Mouse (Mus musculus) heart, adult 11 months (tissue): ENCODE data around the gene Brf1.
A peak's percentile ranks its signal among the peaks of the same experiment; 100 is the strongest.

Source experiments
- DNase-seq: peaks from one replicate; pipeline ENCODE4 v3.0.0; 2022

Gene Brf1

DNA sequence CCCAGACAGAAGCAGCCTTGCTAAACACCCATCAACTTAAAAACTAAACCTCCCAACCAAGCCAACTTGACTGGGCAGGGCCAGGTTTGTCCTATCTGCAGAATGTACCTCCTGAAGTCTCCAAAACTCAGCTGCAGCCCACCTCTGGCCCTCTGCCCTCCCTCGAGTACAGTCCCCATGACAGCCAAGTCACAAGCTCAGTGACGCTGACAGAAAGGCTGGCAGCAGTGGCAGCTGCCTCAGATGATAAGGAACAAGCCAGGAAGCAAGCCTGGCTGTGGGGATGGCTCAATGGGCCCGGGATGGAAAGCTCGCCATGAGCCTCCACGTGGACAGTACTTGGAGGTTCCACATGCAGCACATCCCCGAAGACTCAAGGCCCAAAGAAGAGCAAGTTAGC, 30.9 kb downstream of the Brf1 start:
- peak; percentile 95 for DNase-seq

DNA sequence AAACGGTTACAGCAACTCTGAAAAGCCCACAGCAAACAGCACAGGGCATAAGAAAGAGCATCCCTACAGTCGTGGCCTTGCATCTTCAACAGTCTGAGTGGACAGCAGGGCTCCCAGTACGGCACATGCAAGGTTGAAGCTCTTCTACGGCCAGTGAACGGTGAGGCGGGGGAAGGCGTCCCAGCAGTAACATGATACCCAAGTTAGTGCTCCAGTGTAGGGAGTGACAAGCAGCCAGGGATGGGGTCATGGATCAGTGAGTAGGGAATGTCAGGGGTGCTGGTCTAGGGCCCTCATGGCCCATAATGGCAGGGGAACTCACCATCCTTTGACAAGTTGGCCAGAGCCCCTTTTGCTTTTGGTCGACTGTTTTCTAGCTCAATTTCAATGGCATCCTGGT, 31.6 kb downstream of the Brf1 start:
- no peak for DNase-seq

DNA sequence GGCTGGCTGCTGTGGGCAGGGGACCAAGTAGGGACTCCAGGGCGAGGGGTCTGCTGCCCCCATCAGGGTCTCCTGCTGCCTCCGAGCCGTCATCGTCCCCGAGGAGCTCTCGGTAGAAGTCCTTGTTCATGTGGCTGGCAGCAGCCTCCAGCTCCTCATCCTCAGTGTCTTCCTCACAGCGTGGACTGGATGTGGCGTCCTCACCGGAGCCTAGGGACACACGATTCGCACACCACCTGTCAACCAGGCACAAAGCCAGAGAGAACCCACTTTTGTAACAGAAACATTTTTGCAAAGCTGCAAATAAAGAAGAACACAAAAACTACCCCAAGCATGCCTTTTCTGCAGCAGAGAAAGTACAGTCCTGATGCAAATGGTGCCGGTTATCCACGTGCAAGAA, 34.7 kb downstream of the Brf1 start:
- DNase-seq: no peak

DNA sequence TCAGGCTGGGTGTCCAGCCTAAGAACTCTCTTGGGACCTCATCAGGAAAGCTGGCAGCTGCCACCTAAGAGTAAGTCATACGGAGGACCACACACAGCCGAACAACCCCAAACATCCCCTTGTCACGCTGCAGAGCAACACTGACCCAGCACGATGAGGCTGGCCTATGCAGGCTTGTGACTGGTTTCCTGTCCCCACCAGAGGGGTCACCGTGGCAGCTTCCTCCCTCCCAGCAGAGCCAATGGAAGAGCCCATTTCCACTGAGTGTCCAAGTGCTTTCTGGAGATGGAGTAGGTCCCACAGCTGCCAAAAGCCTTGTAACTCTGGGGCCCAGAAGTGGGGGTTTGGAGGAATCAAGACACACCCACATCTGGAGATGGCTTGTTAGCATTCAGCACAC, 38.6 kb downstream of the Brf1 start:
- no peak for DNase-seq

DNA sequence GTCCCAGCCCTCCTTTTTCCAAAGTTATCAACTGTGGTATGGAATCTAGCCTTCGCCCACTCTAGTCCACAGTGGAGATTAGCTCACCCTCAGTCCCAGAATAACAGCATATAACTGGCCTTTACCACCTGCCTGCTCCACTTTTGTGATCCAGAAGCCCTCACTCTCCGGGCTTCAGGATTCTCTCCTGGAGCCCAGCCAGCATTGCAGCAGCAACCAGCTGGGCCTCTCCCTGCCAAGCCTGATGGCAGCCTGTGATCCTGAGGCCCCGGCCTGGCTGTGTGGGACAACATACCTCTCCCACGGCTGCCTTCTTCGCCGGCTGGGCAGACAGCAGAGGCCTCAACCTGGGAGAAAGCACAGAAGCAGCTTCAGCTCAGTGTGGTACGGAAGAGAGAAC, 39.1 kb downstream of the Brf1 start:
- DNase-seq: peak; percentile 95

DNA sequence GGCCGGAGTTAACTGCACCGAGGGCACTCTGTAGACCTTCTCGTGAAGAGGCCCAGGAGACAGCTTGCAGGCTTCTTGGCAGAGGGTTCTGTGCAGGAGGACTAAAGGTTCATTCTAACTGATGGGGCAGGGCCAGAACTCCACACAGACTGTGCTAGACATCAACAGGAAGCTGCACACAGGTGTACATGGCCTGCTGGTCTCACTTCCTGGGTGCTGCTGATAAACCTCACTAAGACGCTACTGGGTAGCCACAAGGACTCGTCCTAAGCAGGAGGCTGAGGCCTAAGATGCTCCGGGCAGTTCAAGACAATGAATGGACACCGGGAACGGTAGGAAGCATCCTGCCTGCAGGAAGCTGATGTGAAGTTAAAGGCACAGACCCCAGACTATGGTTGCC, 41.1 kb downstream of the Brf1 start:
- DNase-seq: no peak

DNA sequence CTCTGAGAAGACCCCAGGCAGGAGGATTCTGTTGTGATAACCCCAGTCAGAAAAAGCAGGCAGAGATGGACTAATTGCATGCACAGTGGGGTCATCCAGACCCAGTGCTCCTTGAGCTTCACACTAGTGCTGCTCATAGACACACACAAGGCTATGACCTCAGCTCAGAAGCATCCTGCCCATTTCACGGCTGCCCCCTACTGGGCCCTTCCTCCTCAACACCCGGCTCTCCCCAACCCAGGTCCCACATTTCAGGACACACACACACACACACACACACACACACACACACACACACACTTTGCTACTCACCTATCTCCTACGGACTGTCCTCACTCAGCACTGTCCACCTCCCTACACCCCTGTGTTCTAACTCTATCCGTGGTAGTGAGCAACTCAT, 42.2 kb downstream of the Brf1 start:
- DNase-seq: no peak

DNA sequence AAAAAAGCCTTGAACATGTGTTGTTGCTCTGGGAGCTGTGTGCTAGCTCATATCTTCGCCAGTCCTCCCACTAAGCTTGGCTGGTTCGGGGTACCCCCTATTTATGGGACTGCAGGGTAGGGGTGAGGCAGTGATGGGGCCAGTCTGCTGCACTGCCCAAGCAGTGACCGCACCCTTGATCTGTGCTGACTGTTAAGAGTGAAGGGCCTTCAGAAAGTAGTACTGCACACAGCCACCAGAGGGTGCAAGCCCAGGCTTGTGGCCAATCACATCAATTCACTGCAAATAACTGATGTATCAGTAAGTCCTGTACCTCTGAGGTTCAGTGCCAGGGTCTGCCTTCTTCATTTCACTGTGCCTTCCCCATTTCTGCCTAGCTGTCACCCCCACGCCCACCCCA, 44.7 kb downstream of the Brf1 start:
- DNase-seq: peak; percentile 97

DNA sequence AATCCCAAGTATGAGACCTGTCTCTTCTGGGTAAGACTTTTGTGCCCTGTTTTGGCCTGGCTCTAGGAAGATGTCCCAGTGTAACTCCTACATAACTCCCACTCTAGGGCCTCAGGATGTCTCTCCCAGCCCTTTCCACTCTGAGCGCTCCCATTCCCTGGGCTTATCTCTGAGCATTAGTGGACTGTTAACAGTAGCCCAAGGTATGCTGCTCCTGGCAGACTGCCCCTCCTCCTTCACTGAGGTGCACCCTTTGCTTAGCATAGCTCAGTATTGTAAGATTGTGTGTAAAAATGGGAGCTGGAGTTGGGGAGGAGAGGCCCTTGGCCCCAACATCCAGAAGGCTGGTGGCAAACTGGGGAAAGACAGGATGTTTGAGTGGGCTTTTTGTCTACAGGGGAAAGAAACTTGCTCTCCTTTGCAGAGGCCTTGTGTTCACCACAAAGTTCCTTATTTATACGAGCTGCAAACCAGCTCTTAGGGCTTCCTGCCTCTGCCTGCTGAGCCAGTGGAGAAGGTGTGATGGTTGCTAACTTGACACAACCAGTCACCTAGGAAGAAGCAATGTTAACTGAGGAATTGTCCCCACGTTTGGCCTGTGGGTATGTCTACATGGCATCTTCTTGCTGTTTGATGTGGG, 47.5 kb downstream of the Brf1 start:
- no peak for DNase-seq

DNA sequence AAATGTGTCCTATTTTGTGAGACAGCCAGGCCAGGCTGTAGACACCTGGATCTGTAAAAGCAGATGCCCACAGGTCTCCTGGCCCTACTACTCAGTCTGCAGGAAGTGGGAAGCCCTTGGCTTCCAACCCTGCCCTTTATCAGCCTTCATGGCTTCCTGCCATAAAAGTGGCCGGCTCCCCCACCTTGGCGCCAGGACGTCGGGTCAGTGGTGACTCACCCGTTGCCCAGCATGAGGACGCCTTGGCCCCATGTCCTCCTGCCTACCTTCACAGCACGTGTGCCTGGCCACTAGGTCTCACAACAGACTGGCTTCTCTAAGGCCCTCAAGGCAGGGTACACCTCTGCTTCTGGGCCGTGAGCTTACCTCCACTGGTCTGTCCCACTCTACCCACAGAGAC, 48.1 kb downstream of the Brf1 start:
- peak; percentile 98 for DNase-seq

DNA sequence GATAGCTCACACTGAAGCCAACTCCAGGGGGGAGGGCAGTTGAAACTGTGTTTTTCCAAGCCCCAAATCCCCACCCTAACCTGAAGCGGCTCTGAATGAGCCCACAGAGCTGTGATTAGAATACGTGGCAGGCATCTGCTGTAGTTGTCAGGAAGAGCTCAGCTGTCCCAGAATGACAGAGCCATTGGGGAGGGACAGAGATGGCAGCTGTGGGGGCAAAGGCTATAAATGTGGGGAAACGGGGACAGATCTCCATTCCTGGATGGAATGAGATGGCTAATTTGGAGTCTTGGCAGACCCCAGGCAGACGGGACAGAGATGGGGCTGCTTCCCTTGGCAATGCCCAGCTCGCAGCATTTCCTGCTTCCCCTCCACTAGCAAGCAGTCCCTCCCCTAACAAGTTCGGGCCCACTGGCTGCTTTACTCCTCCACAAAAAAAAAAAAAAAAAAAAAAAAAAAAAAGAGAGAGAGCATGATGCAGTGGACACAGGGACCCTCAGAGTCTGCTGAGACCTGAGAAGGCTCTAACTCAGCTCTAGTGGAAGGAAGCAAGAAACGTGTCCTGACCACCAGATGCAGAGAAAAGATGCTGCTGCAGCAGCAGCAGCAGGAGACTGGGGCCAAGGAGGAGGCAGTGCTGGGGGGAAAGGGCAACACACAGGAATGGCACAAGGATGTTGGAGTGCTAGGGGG, 49.2 kb downstream of the Brf1 start:
- no peak for DNase-seq

DNA sequence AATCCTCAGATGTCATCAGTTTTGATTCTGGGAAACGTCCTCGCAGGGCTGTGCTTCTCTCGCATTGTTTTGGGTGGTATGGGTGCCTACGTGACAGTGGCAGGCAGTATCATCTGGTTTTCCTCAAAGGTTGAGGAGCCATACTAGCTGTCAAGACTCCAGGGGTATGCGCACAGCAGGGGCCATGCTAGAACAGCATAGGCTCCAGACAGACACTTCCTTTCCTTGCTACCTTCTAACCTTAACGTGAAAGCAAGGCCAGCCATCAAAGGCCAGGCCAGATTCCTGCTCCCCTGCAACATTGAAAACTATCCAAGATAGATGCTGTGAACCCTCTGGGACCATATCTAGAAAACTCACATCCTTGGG, 49.8 kb downstream of the Brf1 start:
- DNase-seq: no peak

DNA sequence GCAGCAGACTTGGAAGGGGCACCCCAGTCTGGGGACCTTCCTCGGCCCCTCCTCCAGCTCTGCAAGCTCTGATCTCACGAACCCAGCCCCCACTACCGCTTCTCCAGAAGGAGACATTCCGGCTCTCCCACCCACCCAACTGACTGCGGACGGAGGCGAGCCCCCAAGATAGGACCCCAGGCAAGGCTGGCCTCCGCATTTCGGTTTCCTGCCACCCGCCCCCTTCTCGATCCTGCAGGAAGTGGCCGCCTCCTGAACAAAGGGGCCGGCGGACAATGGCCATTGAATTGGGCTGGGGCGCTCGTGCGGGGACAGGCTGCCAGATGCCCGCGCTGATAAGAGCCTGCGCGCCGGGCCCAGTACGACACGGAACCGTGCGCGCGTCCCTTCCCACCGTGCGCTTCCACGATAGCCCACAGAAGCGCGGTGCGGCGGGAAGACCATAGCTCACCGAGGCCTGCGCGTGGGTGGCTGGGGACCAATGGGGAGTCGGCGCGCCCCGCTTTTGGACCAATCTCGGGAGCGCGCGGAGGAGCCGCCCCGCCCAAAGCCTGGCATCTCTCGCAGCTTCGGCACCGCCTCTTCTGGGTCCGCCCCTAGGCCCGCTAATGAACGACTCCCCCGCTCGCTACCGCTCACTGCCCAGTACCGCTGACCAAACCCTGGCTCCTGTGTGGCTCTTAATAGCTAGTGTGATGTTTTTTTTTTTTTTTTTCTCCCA, 50.3 kb downstream of the Brf1 start:
- DNase-seq: peak; percentile 99

DNA sequence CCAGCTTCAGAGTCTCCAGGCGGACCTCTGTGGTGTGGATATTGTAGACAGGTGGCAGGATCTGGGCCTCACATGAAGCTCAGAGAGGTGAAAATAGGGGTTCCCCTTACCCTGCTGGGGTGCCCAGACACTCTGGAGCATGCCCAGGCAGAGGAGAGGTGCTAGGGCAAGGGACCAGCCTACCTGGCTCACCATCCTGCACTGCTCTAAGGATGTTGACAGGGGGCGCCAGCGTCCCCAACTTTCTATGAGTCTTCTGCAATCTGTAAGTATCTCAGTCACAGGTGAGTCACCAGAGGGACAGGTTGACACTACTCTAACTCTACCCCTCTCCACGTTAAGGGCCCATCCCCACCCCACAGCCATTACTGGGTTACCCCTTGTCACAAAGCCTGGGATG, 53.2 kb downstream of the Brf1 start:
- no peak for DNase-seq

DNA sequence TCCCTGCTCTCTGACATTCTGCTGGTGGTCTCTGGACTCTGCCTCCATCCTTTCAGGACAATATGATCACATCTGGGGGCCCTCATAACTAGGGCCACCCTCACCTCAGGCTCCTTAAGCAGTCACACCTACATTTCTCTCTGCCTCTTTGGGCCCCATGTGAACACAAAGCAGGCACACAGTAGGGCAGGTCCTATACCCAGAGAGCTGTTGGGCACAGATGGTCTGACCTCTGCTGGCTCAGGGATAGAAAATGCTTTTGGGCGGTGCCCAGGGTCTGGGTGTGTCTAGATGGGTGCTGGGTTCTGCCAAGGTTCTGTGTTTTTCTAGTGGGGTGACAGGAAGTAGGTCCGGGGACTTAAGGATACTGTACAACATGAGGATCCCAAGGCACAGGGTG, 56.8 kb downstream of the Brf1 start:
- DNase-seq: no peak

DNA sequence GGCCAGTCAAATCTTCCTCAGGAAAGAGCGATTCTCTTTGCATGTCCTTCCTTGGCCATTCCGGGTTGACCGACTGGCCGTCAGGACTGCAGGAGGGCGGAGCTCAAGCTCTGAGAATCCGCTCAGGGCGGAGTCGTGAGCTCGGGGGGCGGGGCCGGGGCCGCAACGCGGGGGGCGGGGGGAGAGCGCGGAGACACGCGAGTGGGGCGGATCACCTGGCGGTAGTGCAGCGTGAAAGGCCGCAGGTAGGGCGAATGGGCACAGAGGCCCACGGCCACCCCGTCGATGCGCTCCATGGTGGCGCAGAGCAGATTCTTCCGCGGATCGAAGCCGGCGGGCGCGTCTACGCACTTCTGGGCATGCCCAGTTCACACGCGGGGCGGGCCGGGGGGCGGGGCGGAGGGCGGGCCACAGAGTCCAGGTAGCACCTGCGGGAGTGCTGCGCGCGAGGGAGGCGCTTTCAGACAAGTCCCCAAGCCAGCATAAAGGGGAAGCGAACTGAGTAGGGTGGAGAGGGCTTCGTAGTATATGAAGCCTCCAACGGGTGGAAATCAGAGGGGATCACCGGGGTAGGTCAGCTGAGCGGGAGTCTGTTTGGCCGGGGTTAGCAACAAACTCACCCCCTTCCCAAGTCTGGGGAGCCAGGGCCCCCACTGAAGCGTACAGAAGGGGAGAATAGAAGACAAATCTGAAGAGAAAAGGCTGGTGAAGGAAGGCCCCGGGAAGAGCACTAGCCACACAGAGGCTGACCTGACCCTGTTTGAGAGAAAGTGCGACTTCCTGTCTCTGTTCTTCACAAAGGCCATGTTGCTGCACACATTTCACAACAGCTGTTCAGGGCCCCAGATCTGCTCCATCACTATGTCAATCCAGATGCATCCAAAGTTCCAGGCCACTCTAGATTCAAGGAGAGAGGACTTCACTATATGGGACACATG, 58.5 kb downstream of the Brf1 start, which contains the start of gene Nudt14:
Gene Nudt14, minus strand, starts transcription at position 349 of the 938 bp plus-strand sequence.
- DNase-seq: peak; percentile 98

DNA sequence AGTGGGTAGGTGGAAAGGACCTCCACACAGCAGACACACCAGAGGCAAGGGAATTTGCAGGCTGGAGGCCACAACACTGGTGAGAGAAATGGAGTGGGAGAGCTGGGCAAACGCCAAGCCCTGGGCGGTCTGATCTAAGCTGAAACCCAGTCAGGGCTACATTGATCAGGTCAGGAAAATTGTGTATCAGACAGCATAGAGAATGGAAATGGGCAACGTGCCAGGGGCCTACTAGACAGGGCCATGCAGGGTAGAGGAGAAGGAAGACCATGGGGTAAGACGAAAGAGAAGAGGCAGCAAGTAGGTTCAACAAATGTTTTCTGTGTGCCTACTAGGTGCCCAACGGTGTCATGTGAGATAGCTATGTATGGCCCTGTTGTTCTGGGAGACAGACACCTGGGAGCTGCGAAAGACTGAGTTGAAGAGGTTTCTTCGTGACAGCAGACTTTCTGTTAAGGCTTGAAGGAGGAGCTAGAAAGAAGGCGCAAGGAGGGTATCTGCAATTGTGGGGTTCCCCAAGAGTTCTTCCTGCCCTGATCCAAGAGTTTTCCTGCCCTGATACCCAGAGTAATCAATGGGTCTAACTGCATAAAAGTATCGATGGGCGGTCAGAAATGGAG, 59.2 kb downstream of the Brf1 start:
- DNase-seq: peak; percentile 95

DNA sequence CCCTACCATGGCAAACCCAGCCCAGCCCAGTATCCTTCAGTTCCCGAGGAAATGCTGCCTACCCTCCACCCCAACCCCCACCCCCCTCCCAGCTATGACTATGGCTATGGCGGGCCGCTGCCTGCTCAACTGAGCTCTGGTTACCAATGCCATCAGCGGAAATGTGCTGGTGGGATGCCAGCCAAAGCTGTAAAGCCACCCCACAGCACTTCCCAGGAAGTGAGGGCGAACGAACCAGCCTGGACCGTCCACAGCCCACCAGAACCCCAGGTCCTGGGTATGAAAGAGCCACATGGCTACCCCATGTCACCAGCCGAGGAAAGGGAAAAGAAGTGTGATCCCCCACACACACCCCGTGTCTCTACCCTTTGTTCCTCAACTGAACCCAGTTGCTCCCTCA, 59.8 kb downstream of the Brf1 start:
- DNase-seq: no peak

DNA sequence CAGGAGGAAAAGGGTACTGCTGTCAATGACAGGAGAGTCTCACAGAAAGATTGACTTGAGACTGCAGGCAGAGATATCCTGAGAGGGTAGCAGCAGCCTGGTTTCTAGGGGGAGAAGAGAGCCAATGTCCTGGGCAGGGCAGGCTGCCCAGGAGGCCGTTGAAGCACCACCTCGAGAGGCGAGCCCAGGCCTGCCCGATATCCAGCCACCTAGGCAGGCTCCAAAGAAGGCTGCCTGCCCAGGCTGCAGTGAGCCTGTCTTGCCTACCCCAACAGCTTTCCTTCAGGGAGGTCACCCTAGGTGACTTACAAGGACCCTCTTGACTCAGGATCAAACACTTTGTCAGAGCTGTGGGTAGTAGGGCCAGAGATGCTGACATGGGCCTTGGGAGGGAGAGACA, 60.3 kb downstream of the Brf1 start:
- DNase-seq: no peak

DNA sequence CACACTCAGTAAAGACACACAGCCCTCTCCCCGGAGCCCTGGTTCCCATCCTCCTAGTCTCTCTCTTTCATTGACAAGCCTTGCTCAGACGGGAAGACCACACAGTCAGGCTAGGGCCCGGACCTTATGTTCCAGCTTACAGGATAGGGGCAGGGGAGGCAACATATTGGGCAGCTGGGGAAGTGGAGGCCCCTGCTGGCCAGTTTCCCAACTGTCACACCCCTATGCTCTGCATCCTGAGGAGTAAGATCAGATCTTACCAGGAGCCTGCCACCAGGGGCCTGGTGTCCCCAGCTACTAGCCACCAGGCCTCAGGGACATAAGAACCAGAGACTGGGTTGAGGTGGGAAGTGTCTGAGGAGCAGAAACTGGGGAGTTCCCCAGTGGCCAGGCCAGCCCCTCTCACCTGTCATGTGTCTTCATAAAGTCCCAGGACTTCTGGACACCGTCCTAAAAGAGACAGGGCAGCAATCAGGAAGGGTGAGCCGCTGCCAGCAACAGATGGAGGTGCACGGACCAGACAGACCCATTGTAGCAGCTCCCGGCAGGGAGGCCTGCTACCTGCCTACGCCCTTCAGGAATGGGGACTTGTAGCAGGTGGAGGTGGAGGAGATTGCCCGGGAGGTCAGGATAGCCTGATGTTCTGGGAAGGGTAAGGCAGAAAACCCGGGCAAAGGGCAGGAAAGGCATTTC, 61.5 kb downstream of the Brf1 start:
- no peak for DNase-seq

DNA sequence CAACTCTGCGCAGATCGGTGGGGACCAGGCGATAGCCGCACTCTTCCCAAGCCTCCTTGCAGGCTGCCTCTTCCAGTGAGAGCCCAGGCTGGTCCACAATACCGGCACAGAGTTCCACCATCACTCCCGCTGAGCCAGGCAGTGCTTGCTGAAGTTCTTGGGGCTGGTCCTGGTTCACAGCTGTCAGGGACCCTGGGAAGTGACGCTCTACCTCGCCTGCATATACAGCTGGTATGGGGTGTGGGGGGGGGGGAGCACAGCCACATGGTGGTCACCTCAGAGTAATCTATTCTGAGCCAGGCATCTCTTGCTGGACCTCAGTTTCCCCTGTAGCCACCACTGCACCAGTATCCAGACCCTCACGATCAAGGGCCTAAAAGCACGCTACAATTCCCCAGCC, 62.1 kb downstream of the Brf1 start:
- no peak for DNase-seq

DNA sequence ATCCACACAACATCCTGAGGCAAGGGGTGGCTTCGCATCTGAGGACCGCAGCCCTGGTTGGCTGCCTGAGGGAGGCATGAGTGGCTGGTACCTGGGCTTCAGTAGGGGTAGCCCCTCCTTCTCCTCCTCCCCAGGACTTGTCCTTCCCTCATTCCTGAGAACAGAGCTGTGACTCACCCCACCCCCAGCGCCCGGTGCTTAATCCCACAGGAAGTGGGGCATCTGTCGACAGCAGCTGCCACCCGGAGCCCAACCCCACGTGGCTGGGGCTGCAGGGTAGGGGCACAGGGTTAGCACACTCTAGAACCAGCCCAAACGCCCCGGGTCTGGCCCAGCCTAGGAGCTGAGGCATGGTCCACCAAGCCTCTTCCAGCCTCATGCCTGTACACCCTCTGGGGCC, 62.6 kb downstream of the Brf1 start:
- DNase-seq: no peak
